Mouse (Mus musculus) heart, adult 2 months (tissue): ENCODE results near the gene Tlx2.

Experiments used
- CTCF ChIP-seq: fragments of 200-600 bp; IDR thresholded peaks from 2 replicates; pipeline ENCODE4 v1.8.1; 2022; ENCODE audit warnings: antibody characterized with exemption, mild to moderate bottlenecking, moderate library complexity
- EP300 ChIP-seq: fragments of 200-500 bp; IDR thresholded peaks from 2 replicates; pipeline ENCODE4 v1.6.1; 2011; ENCODE audit warnings: low read depth, low read length, control low read depth; ENCODE audit not compliant: insufficient read depth
- POLR2A ChIP-seq: fragments of 200-500 bp; IDR thresholded peaks from 2 replicates; pipeline ENCODE4 v1.6.1; 2011; ENCODE audit warnings: mild to moderate bottlenecking, low read depth, low read length, control low read depth; ENCODE audit not compliant: insufficient read depth

GRCm38 (mm10) chr6:83034463-83035055 lies 35.5 kb downstream of the Tlx2 start:
- TF ChIP-seq EP300 (no peak), POLR2A (no peak), CTCF (no peak)
